Mouse (Mus musculus) layer of hippocampus, postnatal 36 days (tissue): ENCODE results near the gene Ntn5. TPM values are rescaled to one million over a fixed set of nuclear protein-coding genes. Genes with fewer than 3 reads are reported as not detected.
A peak's percentile ranks its signal among the peaks of the same experiment; 100 is the strongest.

Source experiments
- DNase-seq, 2 experiments: peaks; one replicate each; pipeline ENCODE4 v3.0.0; 2022
- total RNA-seq, 2 experiments: library from RNA; stranded (reverse); gene quantifications; 2 replicates each; pipeline ENCODE4 v1.2.3; 2021

Ntn5 gene
- total RNA-seq, 2 experiments from 2014 or later, result 5.5 to 6.0 TPM

DNA sequence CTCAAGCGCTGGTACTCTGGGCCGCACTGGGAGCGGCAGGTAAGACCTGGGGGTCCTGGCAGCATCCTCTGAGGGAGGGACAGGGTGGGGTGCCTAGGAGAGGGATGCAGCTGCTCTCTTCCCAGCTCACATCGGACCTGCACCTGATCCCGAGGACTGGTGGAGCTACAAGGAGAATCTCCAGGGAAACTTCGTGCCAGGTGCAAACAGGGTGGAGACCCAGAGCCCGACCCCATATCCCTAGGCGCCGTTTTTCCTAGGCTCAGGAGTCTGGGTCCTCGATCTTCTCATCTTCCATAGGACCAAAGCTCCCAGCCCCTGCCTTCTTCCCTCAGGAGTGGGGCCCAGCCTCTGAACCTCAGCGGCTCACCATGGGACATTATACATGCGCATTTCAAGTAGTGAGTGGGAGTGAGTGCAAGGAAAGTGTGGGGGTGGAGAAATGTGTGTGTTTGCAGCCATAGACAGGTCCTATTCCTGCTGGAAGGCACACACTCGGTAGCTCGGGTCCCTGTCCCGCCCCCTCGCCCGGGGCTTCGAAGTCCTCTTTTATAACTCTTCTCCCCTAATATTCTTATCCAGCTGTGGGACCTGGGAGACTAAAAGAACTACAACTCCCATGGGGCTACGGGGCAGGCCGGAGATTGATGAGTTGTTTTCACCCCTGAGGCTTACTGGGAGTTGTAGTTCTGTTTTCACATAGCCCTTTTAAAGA is 16.6 kb downstream of the Ntn5 start:
- DNase-seq, result peak; percentile 80 to 82

GRCm38 (mm10) chr7:45701072-45701471 is 17.2 kb downstream of the Ntn5 start:
- peak in 1 of 2 experiments; percentile 47 for DNase-seq

- no peak for DNase-seq
Measured at GRCm38 (mm10) chr7:45701607-45702006, 17.8 kb downstream of the Ntn5 start.

- DNase-seq, result no peak
Measured at GRCm38 (mm10) chr7:45702316-45702715, 18.5 kb downstream of the Ntn5 start.

DNA sequence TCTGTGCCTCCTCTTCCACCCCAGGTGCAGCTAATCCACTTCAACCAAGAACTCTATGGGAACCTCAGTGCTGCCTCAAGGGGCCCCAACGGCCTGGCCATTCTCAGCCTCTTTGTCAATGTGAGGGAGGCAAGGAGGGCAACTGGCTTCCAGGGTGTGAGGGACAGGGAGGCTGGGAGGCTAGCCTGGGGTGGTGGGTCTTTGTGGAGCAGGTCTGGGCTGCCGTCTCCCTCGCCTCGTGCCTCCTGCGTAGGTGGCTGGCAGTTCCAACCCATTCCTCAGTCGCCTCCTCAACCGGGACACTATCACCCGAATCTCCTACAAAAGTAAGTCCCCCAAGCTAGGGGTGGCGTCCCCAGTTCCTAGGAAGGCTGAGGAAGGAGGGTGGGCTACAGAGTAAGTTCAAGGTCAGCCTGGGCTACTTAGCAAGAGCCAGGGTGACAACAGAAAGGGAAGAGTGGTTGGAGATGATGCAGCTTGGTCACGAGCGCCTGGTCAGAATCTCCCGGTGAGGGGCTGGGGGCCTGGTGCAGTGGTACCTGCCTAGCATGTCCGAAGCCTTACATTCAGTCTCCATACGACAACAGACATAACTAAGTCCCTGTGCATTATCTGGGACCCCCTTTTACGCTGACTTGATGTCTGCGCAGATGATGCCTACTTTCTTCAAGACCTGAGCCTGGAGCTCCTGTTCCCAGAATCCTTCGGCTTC is 19.1 kb downstream of the Ntn5 start:
- DNase-seq, result no peak

GRCm38 (mm10) chr7:45703521-45704033 is 19.8 kb downstream of the Ntn5 start:
- DNase-seq, result no peak

DNA sequence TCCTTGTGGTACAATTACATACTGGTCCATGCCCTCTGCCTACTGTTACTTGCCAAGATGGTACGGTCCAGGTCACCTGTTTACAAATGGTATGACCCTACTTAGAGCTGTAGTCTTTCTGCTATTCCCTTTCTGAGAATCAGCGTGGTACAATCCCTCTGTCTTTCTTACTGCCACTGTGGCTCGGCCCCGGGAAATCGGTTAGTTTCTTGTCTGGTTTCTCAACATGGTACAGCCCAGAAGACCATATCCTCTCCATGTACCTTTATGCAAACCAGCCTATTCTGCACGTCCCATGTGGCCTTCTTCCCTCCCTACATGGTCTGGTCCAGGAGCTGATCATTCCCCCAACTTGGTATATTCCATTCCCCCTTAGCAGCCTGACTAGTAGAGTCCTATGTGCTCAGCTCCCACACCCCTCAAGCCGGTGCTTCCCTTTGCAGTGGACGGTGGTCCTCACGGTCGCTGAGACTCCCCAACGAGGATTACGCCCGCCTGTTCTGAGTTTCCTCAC is 20.3 kb downstream of the Ntn5 start:
- DNase-seq, result peak; percentile 64 to 69

- DNase-seq, result peak; percentile 99 to 100
Measured at GRCm38 (mm10) chr7:45704730-45705442, 21.1 kb downstream of the Ntn5 start, which contains the start of gene Dbp. TSS of gene Dbp (plus strand) at chr7:45705088.

- peak in 1 of 2 experiments; percentile 59 for DNase-seq
Measured at GRCm38 (mm10) chr7:45705443-45705864, 21.6 kb downstream of the Ntn5 start.

GRCm38 (mm10) chr7:45705873-45706281 is 22.1 kb downstream of the Ntn5 start:
- DNase-seq, result peak; percentile 72 to 81

GRCm38 (mm10) chr7:45706721-45707241 is 23.0 kb downstream of the Ntn5 start:
- peak; percentile 80 to 84 for DNase-seq

DNA sequence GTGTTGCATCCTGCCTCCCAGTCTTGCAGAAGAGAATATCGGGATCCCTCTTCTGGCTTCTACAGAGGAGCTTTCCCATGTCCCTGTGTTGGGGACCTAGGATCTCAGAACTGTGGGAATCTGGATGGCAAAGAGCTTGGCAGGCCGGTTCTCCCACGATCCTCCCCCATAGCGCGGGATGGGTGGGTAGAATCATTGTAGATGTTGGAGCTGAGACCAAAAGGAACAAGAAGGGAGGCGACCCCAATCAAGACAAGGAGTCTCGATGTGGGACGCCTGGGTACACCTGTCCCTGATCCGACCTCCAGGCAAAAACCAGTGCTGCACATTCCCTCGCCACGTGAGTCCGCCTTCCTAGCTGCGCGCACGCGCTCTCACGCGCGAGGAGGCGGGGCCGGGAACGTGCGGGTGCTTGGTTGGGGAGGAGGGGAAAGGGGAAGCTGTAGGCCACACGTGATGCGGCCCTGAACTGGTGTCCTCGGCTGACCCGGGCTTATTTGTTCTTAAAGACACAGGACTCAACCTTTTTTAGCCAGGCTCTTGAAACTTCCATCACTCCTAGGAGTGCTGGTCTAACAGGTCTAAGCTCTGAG is 23.6 kb downstream of the Ntn5 start:
- DNase-seq, result peak; percentile 93

GRCm38 (mm10) chr7:45708221-45708761 is 24.5 kb downstream of the Ntn5 start:
- DNase-seq, result no peak

- no peak for DNase-seq
Measured at GRCm38 (mm10) chr7:45709036-45709435, 25.2 kb downstream of the Ntn5 start.

DNA sequence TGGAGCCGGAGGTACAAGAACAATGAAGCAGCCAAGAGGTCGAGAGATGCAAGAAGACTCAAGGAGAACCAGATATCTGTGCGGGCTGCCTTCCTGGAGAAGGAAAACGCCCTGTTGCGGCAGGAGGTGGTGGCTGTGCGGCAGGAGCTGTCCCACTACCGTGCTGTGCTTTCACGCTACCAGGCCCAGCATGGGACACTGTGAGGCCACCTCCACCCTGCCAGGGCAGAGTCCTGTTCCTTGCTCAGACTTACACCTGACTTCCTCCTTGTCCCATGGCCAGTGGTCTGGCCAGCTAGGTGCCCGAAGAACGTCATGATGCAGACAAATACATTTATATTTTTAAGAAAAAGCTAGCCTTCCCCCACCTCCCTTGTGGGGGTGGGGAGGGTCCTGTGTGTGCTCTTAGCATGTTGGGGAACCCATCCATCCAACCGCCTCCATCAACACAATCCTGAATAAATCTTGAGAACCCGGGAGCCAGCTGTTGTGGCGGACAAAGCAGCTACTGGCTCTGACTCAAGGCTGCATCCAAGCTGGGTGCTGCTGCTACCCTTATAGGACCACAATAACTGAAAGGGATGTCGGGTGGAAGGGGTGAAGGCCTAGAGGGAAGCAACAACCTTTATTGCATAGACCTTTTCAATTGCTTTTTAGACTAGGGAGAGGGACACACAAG is 26.0 kb downstream of the Ntn5 start:
- DNase-seq, result no peak

DNA sequence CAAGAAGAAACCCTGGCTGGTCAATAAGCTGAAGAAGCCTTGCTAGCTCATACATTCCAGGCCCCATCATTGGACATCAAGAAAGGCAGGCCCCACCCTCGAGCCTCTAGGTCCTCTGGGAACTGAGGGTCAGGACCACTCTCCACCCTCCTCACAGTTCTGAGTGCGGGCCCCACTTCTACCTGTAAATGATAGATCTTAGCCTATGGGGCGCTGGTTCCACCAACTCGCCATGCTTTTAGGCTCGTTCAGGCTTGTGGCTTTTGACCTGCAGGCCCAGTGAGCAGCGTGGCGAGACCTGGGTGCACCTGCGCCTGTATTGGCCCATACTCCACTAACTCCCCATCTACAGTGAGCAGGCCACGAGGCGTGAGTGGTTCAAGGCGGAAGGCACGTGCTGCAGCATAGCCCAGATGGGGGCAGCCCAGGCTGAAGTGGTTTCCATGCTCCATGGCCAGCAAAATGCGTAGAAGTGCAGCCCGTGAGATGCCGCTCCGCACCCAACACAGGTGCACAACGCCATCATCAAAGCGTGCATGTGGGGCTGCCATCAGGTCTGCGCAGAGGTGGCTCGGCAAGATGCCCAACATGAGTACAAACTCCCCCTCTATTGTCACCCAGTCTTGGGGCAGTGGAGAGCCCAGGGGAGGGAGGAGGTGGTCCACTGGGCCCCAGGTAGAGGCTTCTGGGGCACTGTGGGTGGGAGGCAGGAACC is 26.8 kb downstream of the Ntn5 start:
- no peak for DNase-seq

- DNase-seq, result no peak
Measured at GRCm38 (mm10) chr7:45711316-45712021, 27.6 kb downstream of the Ntn5 start.

DNA sequence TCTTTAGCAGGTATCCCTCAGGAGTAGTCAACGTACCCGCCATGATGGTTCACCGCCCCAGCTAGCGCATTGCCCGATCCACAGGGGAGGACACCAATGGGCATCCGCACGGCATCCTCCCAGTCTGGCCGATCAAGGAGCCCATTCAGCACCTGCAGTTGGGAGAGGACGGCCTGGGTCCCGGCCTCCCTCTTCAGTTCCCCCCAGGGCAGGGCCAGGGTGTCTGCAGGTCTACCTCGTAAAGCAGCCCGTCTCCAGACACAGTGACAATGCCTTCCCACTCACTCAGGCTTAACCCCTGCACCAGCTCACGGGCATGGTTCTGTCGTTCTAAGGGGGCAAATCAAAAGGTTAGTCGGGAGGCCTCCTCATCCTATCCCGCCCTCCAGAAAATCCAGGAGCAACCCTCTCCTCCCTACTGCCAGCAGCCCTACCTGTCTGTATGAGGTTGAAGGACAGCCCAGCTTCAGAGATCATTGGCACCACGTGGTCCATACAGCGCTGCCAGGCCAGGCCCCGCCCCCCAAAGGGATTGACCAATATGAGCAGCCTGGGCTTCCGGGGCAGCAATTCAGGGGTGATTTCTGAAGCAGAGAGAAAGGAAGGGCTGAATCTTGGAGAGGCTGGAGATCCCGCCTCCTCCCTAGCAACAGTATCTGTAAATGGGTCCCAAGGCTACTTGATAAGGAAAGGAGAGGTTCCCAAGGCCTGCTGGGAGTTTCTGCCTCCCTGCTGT is 28.4 kb downstream of the Ntn5 start:
- DNase-seq, result no peak

- no peak for DNase-seq
Measured at GRCm38 (mm10) chr7:45713396-45713795, 29.6 kb downstream of the Ntn5 start.
